Mouse (Mus musculus) G1E-ER4 (cell line): Measurements from ENCODE around the gene Ufsp1. TPM values are rescaled to one million over a fixed set of nuclear protein-coding genes. Genes with fewer than 3 reads are reported as not detected.

Experiments used
- GATA1 ChIP-seq: IDR thresholded peaks from one replicate; pipeline ENCODE4 v1.8.0; 2012; ENCODE audit warnings: low read length, inconsistent platforms
- polyA plus RNA-seq: library from polyadenylated mRNA; stranded (reverse); fragments of >175 nt; gene quantifications from 2 replicates; pipeline ENCODE4 v1.2.3, GENCODE M21; 2012

The Ufsp1 gene
- 23.1 and 24.9 TPM in 2 replicates for polyA plus RNA-seq

- TF ChIP-seq GATA1, result no peak
These were observed at the start of gene Ufsp1 for GRCm38 (mm10) chr5:137293839-137294743. TSS of gene Ufsp1 (plus strand) at chr5:137294629.

- no peak for TF ChIP-seq GATA1
These were observed 30.3 kb upstream of the Ufsp1 start for GRCm38 (mm10) chr5:137263897-137264720.

GRCm38 (mm10) chr5:137264787-137265186 is 29.6 kb upstream of the Ufsp1 start:
- no peak for TF ChIP-seq GATA1

- no peak for TF ChIP-seq GATA1
These were observed 26.1 kb upstream of the Ufsp1 start for GRCm38 (mm10) chr5:137268131-137268910.

- peak; percentile 32 for TF ChIP-seq GATA1
These were observed 16.8 kb upstream of the Ufsp1 start for GRCm38 (mm10) chr5:137277360-137278342.

- TF ChIP-seq GATA1, result no peak
These were observed 9.4 kb upstream of the Ufsp1 start for GRCm38 (mm10) chr5:137285045-137285444.

- TF ChIP-seq GATA1, result no peak
These were observed 8.4 kb upstream of the Ufsp1 start for GRCm38 (mm10) chr5:137285986-137286385.

GRCm38 (mm10) chr5:137286655-137287031 is 7.8 kb upstream of the Ufsp1 start:
- no peak for TF ChIP-seq GATA1

GRCm38 (mm10) chr5:137287032-137287952 is 7.1 kb upstream of the Ufsp1 start, which contains the start of gene Ache:
TSS of gene Ache (plus strand) at chr5:137287519.
- no peak for TF ChIP-seq GATA1

- no peak for TF ChIP-seq GATA1
These were observed 6.3 kb upstream of the Ufsp1 start for GRCm38 (mm10) chr5:137287953-137288743.

- TF ChIP-seq GATA1, result no peak
These were observed 5.4 kb upstream of the Ufsp1 start for GRCm38 (mm10) chr5:137288999-137289470.
